Mouse (Mus musculus): ENCODE data around the gene Cxcr5. TPM values are rescaled to one million over a fixed set of nuclear protein-coding genes. Genes with fewer than 3 reads are reported as not detected.
A peak's percentile ranks its signal among the peaks of the same experiment; 100 is the strongest.

The Cxcr5 gene
- total and polyA plus RNA-seq, 2 experiments from 2014 or later = not detected

- Histone ChIP-seq H3K9me3 (replicated peaks; ENCODE audit: control insufficient read depth, low read length) (no peaks in the 10 kb centered on the region), H3K9ac (replicated peaks; ENCODE audit: low read depth, low read length) (no peak overlapping the region), H3K36me3 (replicated peaks; ENCODE audit: control insufficient read depth, insufficient read depth, low read length) (no peaks in the 10 kb centered on the region), H3K27ac (ENCODE audit: low read depth) (no peak overlapping the region), H3K4me2 (ENCODE audit: low read depth, low read length) (no peak overlapping the region), H3K27me3 (ENCODE audit: control insufficient read depth, insufficient read depth, low read length) (0 out of 2 replicates have a peak, but pooled peaks cover 4% of the 10 kb centered on the region), H3K4me1 (ENCODE audit: control insufficient read depth, insufficient read depth) (peaks cover 8% of the 10 kb centered on the region; the same call in 1 of the 2 replicates), H3K4me3 (ENCODE audit: low read depth, low read length) (no peak overlapping the region)
- TF ChIP-seq EP300 (IDR thresholded peaks at IDR 0.05; ENCODE audit: low read depth) = no peak
- TF ChIP-seq CTCF (IDR thresholded peaks at IDR 0.05; ENCODE audit: low read depth) = 0 out of 2 replicates have a peak, but pooled peaks have one; percentile 2
- DNase-seq (ENCODE audit: low spot score) = no peak
- WGBS = 64% methylated on average over 3 of the region's 3 CpGs
- no peak for ATAC-seq (ENCODE audit: insufficient read depth, low read depth)
Observed at GRCm38 (mm10) chr9:44473184-44473583, 88.5 kb downstream of the Cxcr5 start.

GRCm38 (mm10) chr9:44468800-44469199 lies 92.9 kb downstream of the Cxcr5 start:
- no peak overlapping the region for H3K9ac ChIP-seq (replicated peaks; ENCODE audit: low read depth, low read length)
- no peak for DNase-seq (ENCODE audit: low spot score)
- no peak overlapping the region for H3K4me3 ChIP-seq (ENCODE audit: low read depth, low read length)
- no peaks in the 10 kb centered on the region for H3K36me3 ChIP-seq (replicated peaks; ENCODE audit: control insufficient read depth, insufficient read depth, low read length)
- H3K4me2 ChIP-seq (ENCODE audit: low read depth, low read length) = no peak overlapping the region
- TF ChIP-seq CTCF (IDR thresholded peaks at IDR 0.05; ENCODE audit: low read depth) (no peak), EP300 (IDR thresholded peaks at IDR 0.05; ENCODE audit: low read depth) (no peak)
- no peak for ATAC-seq (ENCODE audit: insufficient read depth, low read depth)
- H3K9me3 ChIP-seq (replicated peaks; ENCODE audit: control insufficient read depth, low read length) = no peaks in the 10 kb centered on the region
- 0 out of 2 replicates have a peak, but pooled peaks cover 4% of the 10 kb centered on the region for H3K27me3 ChIP-seq (ENCODE audit: control insufficient read depth, insufficient read depth, low read length)
- no peak overlapping the region for H3K27ac ChIP-seq (ENCODE audit: low read depth)
- no peaks in the 10 kb centered on the region for H3K4me1 ChIP-seq (ENCODE audit: control insufficient read depth, insufficient read depth)
- WGBS = 66% methylated on average over 2 of the region's 2 CpGs

- Histone ChIP-seq H3K9me3 (replicated peaks; ENCODE audit: control insufficient read depth, low read length) (no peaks in the 10 kb centered on the region), H3K4me1 (ENCODE audit: control insufficient read depth, insufficient read depth) (no peaks in the 10 kb centered on the region), H3K27me3 (ENCODE audit: control insufficient read depth, insufficient read depth, low read length) (0 out of 2 replicates have a peak, but pooled peaks cover 4% of the 10 kb centered on the region), H3K4me3 (ENCODE audit: low read depth, low read length) (no peak overlapping the region), H3K27ac (ENCODE audit: low read depth) (no peak overlapping the region), H3K36me3 (replicated peaks; ENCODE audit: control insufficient read depth, insufficient read depth, low read length) (no peaks in the 10 kb centered on the region), H3K9ac (replicated peaks; ENCODE audit: low read depth, low read length) (no peak overlapping the region), H3K4me2 (ENCODE audit: low read depth, low read length) (no peak overlapping the region)
- TF ChIP-seq EP300 (IDR thresholded peaks at IDR 0.05; ENCODE audit: low read depth) (no peak), CTCF (IDR thresholded peaks at IDR 0.05; ENCODE audit: low read depth) (no peak)
- WGBS = 50% methylated on average over 7 of the region's 7 CpGs
- ATAC-seq (ENCODE audit: insufficient read depth, low read depth) (no peak), DNase-seq (ENCODE audit: low spot score) (no peak)
Observed at GRCm38 (mm10) chr9:44468224-44468623, 93.5 kb downstream of the Cxcr5 start.

- ATAC-seq (ENCODE audit: insufficient read depth, low read depth) (no peak), DNase-seq (ENCODE audit: low spot score) (no peak)
- H3K36me3 ChIP-seq (replicated peaks; ENCODE audit: control insufficient read depth, insufficient read depth, low read length) = no peaks in the 10 kb centered on the region
- 69% methylated on average over 5 of the region's 5 CpGs for WGBS
- no peak overlapping the region for H3K4me2 ChIP-seq (ENCODE audit: low read depth, low read length)
- no peaks in the 10 kb centered on the region for H3K9me3 ChIP-seq (replicated peaks; ENCODE audit: control insufficient read depth, low read length)
- no peak for TF ChIP-seq EP300 (IDR thresholded peaks at IDR 0.05; ENCODE audit: low read depth)
- TF ChIP-seq CTCF (IDR thresholded peaks at IDR 0.05; ENCODE audit: low read depth) = no peak
- no peak overlapping the region for H3K9ac ChIP-seq (replicated peaks; ENCODE audit: low read depth, low read length)
- no peak overlapping the region for H3K27ac ChIP-seq (ENCODE audit: low read depth)
- no peak overlapping the region for H3K4me3 ChIP-seq (ENCODE audit: low read depth, low read length)
- no peaks in the 10 kb centered on the region; the same call in 1 of the 2 replicates for H3K27me3 ChIP-seq (ENCODE audit: control insufficient read depth, insufficient read depth, low read length)
- no peaks in the 10 kb centered on the region for H3K4me1 ChIP-seq (ENCODE audit: control insufficient read depth, insufficient read depth)
Observed at GRCm38 (mm10) chr9:44461950-44462349, 99.7 kb downstream of the Cxcr5 start.

Other genes starting within 250 kb of the Cxcr5 start
- 14.5 and 16.8 TPM in 2 replicates for gene C2cd2l, start 241.6 kb downstream of the Cxcr5 start, total RNA-seq (2014; rRNA removed; ENCODE audit: low replicate concordance)
- gene C2cd2l, start 241.6 kb downstream of the Cxcr5 start, polyA plus RNA-seq (2015; fragmentation: Nextera tagmentation; extraction: Ambion mirVana) = 4.7 and 5.0 TPM in 2 replicates
- 27.6 and 33.3 TPM in 2 replicates for gene Dpagt1, start 235.9 kb downstream of the Cxcr5 start, total RNA-seq (2014; rRNA removed; ENCODE audit: low replicate concordance)
- 24.5 and 25.2 TPM in 2 replicates for gene Dpagt1, start 235.9 kb downstream of the Cxcr5 start, polyA plus RNA-seq (2015; fragmentation: Nextera tagmentation; extraction: Ambion mirVana)
- gene H2afx, start 227.2 kb downstream of the Cxcr5 start, total RNA-seq (2014; rRNA removed; ENCODE audit: low replicate concordance) = 285 and 447 TPM in 2 replicates
- 69.3 and 71.2 TPM in 2 replicates for gene H2afx, start 227.2 kb downstream of the Cxcr5 start, polyA plus RNA-seq (2015; fragmentation: Nextera tagmentation; extraction: Ambion mirVana)
- 61.5 and 96.3 TPM in 2 replicates for gene Hmbs, start 217.6 kb downstream of the Cxcr5 start, total RNA-seq (2014; rRNA removed; ENCODE audit: low replicate concordance)
- 81.3 and 84.0 TPM in 2 replicates for gene Hmbs, start 217.6 kb downstream of the Cxcr5 start, polyA plus RNA-seq (2015; fragmentation: Nextera tagmentation; extraction: Ambion mirVana)
- 25.0 and 27.8 TPM in 2 replicates for gene Vps11, start 200.2 kb downstream of the Cxcr5 start, total RNA-seq (2014; rRNA removed; ENCODE audit: low replicate concordance)
- gene Vps11, start 200.2 kb downstream of the Cxcr5 start, polyA plus RNA-seq (2015; fragmentation: Nextera tagmentation; extraction: Ambion mirVana) = 17.7 TPM in 2 replicates
- gene Hyou1, start 182.4 kb downstream of the Cxcr5 start, total RNA-seq (2014; rRNA removed; ENCODE audit: low replicate concordance) = 35.5 and 37.8 TPM in 2 replicates
- 5.4 and 5.9 TPM in 2 replicates for gene Hyou1, start 182.4 kb downstream of the Cxcr5 start, polyA plus RNA-seq (2015; fragmentation: Nextera tagmentation; extraction: Ambion mirVana)
- 83.8 and 97.2 TPM in 2 replicates for gene Slc37a4, start 165.0 kb downstream of the Cxcr5 start, total RNA-seq (2014; rRNA removed; ENCODE audit: low replicate concordance)
- gene Slc37a4, start 165.0 kb downstream of the Cxcr5 start, polyA plus RNA-seq (2015; fragmentation: Nextera tagmentation; extraction: Ambion mirVana) = 32.2 and 35.1 TPM in 2 replicates
- gene Rps25, start 154.7 kb downstream of the Cxcr5 start, total RNA-seq (2014; rRNA removed; ENCODE audit: low replicate concordance) = 302 and 464 TPM in 2 replicates
- gene Rps25, start 154.7 kb downstream of the Cxcr5 start, polyA plus RNA-seq (2015; fragmentation: Nextera tagmentation; extraction: Ambion mirVana) = 1,421 and 1,578 TPM in 2 replicates
- gene Trappc4, start 154.3 kb downstream of the Cxcr5 start, total RNA-seq (2014; rRNA removed; ENCODE audit: low replicate concordance) = 30.8 and 58.4 TPM in 2 replicates
- 72.5 and 79.0 TPM in 2 replicates for gene Trappc4, start 154.3 kb downstream of the Cxcr5 start, polyA plus RNA-seq (2015; fragmentation: Nextera tagmentation; extraction: Ambion mirVana)
- 13.7 and 45.1 TPM in 2 replicates for gene Ccdc84, start 143.3 kb downstream of the Cxcr5 start, total RNA-seq (2014; rRNA removed; ENCODE audit: low replicate concordance)
- 17.2 and 17.7 TPM in 2 replicates for gene Ccdc84, start 143.3 kb downstream of the Cxcr5 start, polyA plus RNA-seq (2015; fragmentation: Nextera tagmentation; extraction: Ambion mirVana)
- not detected in 2 replicates for gene Foxr1, start 120.7 kb downstream of the Cxcr5 start, total RNA-seq (2014; rRNA removed; ENCODE audit: low replicate concordance)
- not detected in 2 replicates for gene Foxr1, start 120.7 kb downstream of the Cxcr5 start, polyA plus RNA-seq (2015; fragmentation: Nextera tagmentation; extraction: Ambion mirVana)
- 18.0 TPM in 1 of 2 replicates, not detected in the other for gene Upk2, start 106.9 kb downstream of the Cxcr5 start, total RNA-seq (2014; rRNA removed; ENCODE audit: low replicate concordance)
- gene Upk2, start 106.9 kb downstream of the Cxcr5 start, polyA plus RNA-seq (2015; fragmentation: Nextera tagmentation; extraction: Ambion mirVana) = not detected in 2 replicates
- gene Bcl9l, start 79.1 kb downstream of the Cxcr5 start, total RNA-seq (2014; rRNA removed; ENCODE audit: low replicate concordance) = 12.4 and 33.9 TPM in 2 replicates
- gene Bcl9l, start 79.1 kb downstream of the Cxcr5 start, polyA plus RNA-seq (2015; fragmentation: Nextera tagmentation; extraction: Ambion mirVana) = 4.4 and 5.2 TPM in 2 replicates
- 30.9 and 33.9 TPM in 2 replicates for gene Ddx6, start 43.0 kb upstream of the Cxcr5 start, total RNA-seq (2014; rRNA removed; ENCODE audit: low replicate concordance)
- 10.5 and 11.0 TPM in 2 replicates for gene Ddx6, start 43.0 kb upstream of the Cxcr5 start, polyA plus RNA-seq (2015; fragmentation: Nextera tagmentation; extraction: Ambion mirVana)
- gene Treh, start 111.4 kb upstream of the Cxcr5 start, total RNA-seq (2014; rRNA removed; ENCODE audit: low replicate concordance) = not detected in 2 replicates
- gene Treh, start 111.4 kb upstream of the Cxcr5 start, polyA plus RNA-seq (2015; fragmentation: Nextera tagmentation; extraction: Ambion mirVana) = not detected in 2 replicates
- 96.0 and 138 TPM in 2 replicates for gene Phldb1, start 173.3 kb upstream of the Cxcr5 start, total RNA-seq (2014; rRNA removed; ENCODE audit: low replicate concordance)
- gene Phldb1, start 173.3 kb upstream of the Cxcr5 start, polyA plus RNA-seq (2015; fragmentation: Nextera tagmentation; extraction: Ambion mirVana) = 25.8 and 28.0 TPM in 2 replicates
- gene Arcn1, start 206.0 kb upstream of the Cxcr5 start, total RNA-seq (2014; rRNA removed; ENCODE audit: low replicate concordance) = 71.6 and 80.1 TPM in 2 replicates
- 69.5 and 78.3 TPM in 2 replicates for gene Arcn1, start 206.0 kb upstream of the Cxcr5 start, polyA plus RNA-seq (2015; fragmentation: Nextera tagmentation; extraction: Ambion mirVana)
- 10.0 and 41.0 TPM in 2 replicates for gene Ift46, start 206.0 kb upstream of the Cxcr5 start, total RNA-seq (2014; rRNA removed; ENCODE audit: low replicate concordance)
- gene Ift46, start 206.0 kb upstream of the Cxcr5 start, polyA plus RNA-seq (2015; fragmentation: Nextera tagmentation; extraction: Ambion mirVana) = 49.5 and 60.6 TPM in 2 replicates
- gene Tmem25, start 237.4 kb upstream of the Cxcr5 start, total RNA-seq (2014; rRNA removed; ENCODE audit: low replicate concordance) = 2.4 and 5.2 TPM in 2 replicates
- gene Tmem25, start 237.4 kb upstream of the Cxcr5 start, polyA plus RNA-seq (2015; fragmentation: Nextera tagmentation; extraction: Ambion mirVana) = 3.2 and 3.4 TPM in 2 replicates
- 0.31 TPM in 1 of 2 replicates, not detected in the other for gene Ttc36, start 241.2 kb upstream of the Cxcr5 start, total RNA-seq (2014; rRNA removed; ENCODE audit: low replicate concordance)
- gene Ttc36, start 241.2 kb upstream of the Cxcr5 start, polyA plus RNA-seq (2015; fragmentation: Nextera tagmentation; extraction: Ambion mirVana) = 0.72 TPM in 1 of 2 replicates, not detected in the other

Data from heart, postnatal 0 days (tissue).